Mouse (Mus musculus): Measurements from ENCODE around the gene Banp. TPM values are rescaled to one million over a fixed set of nuclear protein-coding genes. Genes with fewer than 3 reads are reported as not detected.

The Banp gene
- total and polyA plus RNA-seq, 3 experiments, result 14.9 to 34.2 (median 25.7) TPM

DNA sequence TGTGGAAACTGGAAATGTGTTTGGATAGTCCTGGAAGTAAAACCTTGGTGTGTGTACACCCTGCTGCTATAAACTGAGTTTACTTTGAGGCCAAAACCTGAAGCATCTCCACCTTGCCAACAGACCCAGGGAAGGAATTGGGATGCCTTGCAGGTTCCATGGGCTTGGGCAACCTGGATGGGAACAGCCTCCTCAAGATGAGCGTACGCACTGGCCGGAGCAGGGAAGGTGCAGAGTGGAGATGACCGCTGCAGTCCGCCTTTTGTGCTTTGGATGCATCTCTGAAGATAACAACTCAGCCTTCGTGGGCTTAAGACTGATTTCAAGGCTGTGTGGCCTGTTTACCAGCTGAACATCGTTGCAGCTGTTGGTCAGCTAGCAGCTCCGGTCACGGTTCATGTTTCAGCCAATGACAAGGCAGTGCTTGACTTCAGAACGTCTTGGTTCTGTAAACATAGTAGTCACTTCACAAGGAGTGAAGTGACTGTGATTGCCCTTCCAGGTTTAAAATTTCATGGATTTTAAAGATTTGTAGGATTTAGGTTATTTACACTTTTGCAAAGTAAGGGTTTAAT is 5.5 kb downstream of the Banp start:
- dilution Hi-C loops (cut with MboI; ENCODE audit: extremely low pct_ligation_motif_present, extremely low pct_unique_long_range_greater_than_20kb, low sequenced_read_pairs) (no loop called here), in situ Hi-C loops (cut with MboI; ENCODE audit: low pct_ligation_motif_present, low pct_unique_long_range_greater_than_20kb, low sequenced_read_pairs) (no loop called here)
- Histone ChIP-seq H3K79me2 (replicated peaks; ENCODE audit: control insufficient read depth, extremely low read depth, insufficient read depth, poor library complexity, severe bottlenecking) (peaks cover 62% of the 10 kb centered on the region), H3K4me1 (ENCODE audit: control insufficient read depth in 1 of 2, insufficient read depth in 2 of 2) (peaks cover 21 to 63% of the 10 kb centered on the region in 2 experiments), H3K36me3 (replicated peaks in 1 of 2; ENCODE audit: control insufficient read depth in 1 of 2, insufficient read depth in 1 of 2, low read length in 1 of 2) (peaks cover 19 to 62% of the 10 kb centered on the region in 2 experiments), H3K27ac (ENCODE audit: insufficient read depth, low read depth) (no peak overlapping the region), H3K9ac (ENCODE audit: insufficient read depth, low read depth) (no peak overlapping the region), H3K9me3 (replicated peaks; ENCODE audit: low read length) (no peaks in the 10 kb centered on the region), H3K27me3 (replicated peaks) (no peaks in the 10 kb centered on the region), H3K4me2 (ENCODE audit: insufficient read depth, low read depth, poor library complexity, severe bottlenecking) (no peak overlapping the region), H3K4me3 (replicated peaks in 1 of 3; ENCODE audit: low read depth in 2 of 3, low read length in 2 of 3, poor library complexity in 1 of 3) (no peak overlapping the region)
- TF ChIP-seq GABPA (IDR thresholded peaks at IDR 0.05; ENCODE audit: insufficient replicate concordance, low read depth, low read length) (no peak), E2F4 (IDR thresholded peaks at IDR 0.05; ENCODE audit: insufficient replicate concordance, low read depth, low read length) (no peak), SMC3 (IDR thresholded peaks at IDR 0.05; ENCODE audit: low read depth, low read length) (no peak), PAX5 (IDR thresholded peaks at IDR 0.05; ENCODE audit: low read length) (no peak), MAZ (IDR thresholded peaks at IDR 0.05; ENCODE audit: low read depth, low read length) (no peak), USF2 (conservative IDR thresholded peaks at IDR 0.05; ENCODE audit: low read depth, low read length) (no peak), UBTF (IDR thresholded peaks at IDR 0.05; ENCODE audit: low read depth, low read length) (no peak), MXI1 (IDR thresholded peaks at IDR 0.05; ENCODE audit: low read depth, low read length) (no peak), MAFK (IDR thresholded peaks at IDR 0.05; ENCODE audit: insufficient replicate concordance, low read length) (no peak), POLR2A (IDR thresholded peaks at IDR 0.05; ENCODE audit: low read depth, low read length) (no peak), TCF12 (IDR thresholded peaks at IDR 0.05; ENCODE audit: low read depth, low read length) (no peak)
- no peak for DNase-seq (ENCODE audit: extremely low read depth)

DNA sequence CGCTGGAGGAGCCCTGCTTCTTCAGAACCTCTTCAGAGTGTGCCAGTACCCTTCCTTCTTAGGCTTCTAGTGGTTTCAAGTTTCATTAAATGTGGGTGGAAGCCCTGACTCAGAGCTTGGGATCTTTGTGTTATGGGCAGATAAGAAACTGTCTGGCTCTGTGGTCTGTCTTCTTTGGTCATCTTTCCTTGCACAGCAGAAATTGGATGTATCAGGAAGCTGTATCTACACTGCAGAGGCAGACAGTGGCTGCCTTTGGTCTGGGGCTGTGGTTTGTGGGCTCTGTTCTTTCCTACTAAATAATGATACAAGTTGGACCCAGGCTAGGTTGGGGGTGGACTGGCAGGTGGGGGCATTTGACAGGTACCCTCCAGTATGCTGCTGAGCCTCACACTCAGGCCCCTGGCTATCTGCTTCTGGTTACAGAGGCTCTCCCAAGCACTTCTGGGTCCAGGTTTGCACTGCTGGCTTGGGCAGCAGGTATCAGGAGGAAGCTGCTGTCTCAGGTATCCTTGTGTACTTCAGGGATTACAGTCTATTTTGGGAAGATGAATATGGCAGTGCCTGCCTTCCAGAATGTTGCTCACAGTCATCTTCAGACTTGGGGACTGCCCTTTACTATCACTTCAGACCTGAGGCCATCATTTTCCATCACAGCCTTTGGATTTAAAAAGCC is 6.4 kb downstream of the Banp start:
- no peak overlapping the region for H3K9ac ChIP-seq (ENCODE audit: insufficient read depth, low read depth)
- peaks cover 21 to 67% of the 10 kb centered on the region in 2 experiments for H3K4me1 ChIP-seq (ENCODE audit: control insufficient read depth in 1 of 2, insufficient read depth in 2 of 2)
- DNase-seq (ENCODE audit: extremely low read depth), result no peak
- no peaks in the 10 kb centered on the region for H3K9me3 ChIP-seq (replicated peaks; ENCODE audit: low read length)
- H3K36me3 ChIP-seq (replicated peaks in 1 of 2; ENCODE audit: control insufficient read depth in 1 of 2, insufficient read depth in 1 of 2, low read length in 1 of 2), result peaks cover 19 to 69% of the 10 kb centered on the region in 2 experiments
- in situ Hi-C loops (cut with MboI; ENCODE audit: low pct_ligation_motif_present, low pct_unique_long_range_greater_than_20kb, low sequenced_read_pairs) (no loop called here), dilution Hi-C loops (cut with MboI; ENCODE audit: extremely low pct_ligation_motif_present, extremely low pct_unique_long_range_greater_than_20kb, low sequenced_read_pairs) (no loop called here)
- H3K4me3 ChIP-seq (replicated peaks in 1 of 3; ENCODE audit: low read depth in 2 of 3, low read length in 2 of 3, poor library complexity in 1 of 3), result no peak overlapping the region
- H3K4me2 ChIP-seq (ENCODE audit: insufficient read depth, low read depth, poor library complexity, severe bottlenecking), result no peak overlapping the region
- no peaks in the 10 kb centered on the region for H3K27me3 ChIP-seq (replicated peaks)
- TF ChIP-seq ZKSCAN1 (IDR thresholded peaks at IDR 0.05; ENCODE audit: borderline replicate concordance, low read depth, low read length) (no peak), POLR2AphosphoS2 (IDR thresholded peaks at IDR 0.05; ENCODE audit: low read depth, low read length) (no peak), GABPA (IDR thresholded peaks at IDR 0.05; ENCODE audit: insufficient replicate concordance, low read depth, low read length) (no peak), KAT2A (IDR thresholded peaks at IDR 0.05; ENCODE audit: insufficient replicate concordance, low read length) (no peak), NELFE (IDR thresholded peaks at IDR 0.05; ENCODE audit: low read depth, low read length) (no peak), JUND (conservative IDR thresholded peaks at IDR 0.05; ENCODE audit: low read depth, low read length) (no peak), BHLHE40 (IDR thresholded peaks at IDR 0.05; ENCODE audit: low read depth, low read length) (no peak), ZNF384 (IDR thresholded peaks at IDR 0.05; ENCODE audit: low read depth, low read length) (no peak), TBP (conservative IDR thresholded peaks at IDR 0.05; ENCODE audit: low read depth, low read length) (no peak), POLR2A (IDR thresholded peaks at IDR 0.05; ENCODE audit: low read depth, low read length) (no peak), USF2 (conservative IDR thresholded peaks at IDR 0.05; ENCODE audit: low read depth, low read length) (no peak), MYC (IDR thresholded peaks at IDR 0.05; ENCODE audit: low read depth, low read length) (no peak), MAFK (IDR thresholded peaks at IDR 0.05; ENCODE audit: insufficient replicate concordance, low read length) (no peak), CHD1 (IDR thresholded peaks at IDR 0.05; ENCODE audit: low read depth, low read length) (no peak), SMC3 (IDR thresholded peaks at IDR 0.05; ENCODE audit: low read depth, low read length) (no peak), RAD21 (IDR thresholded peaks at IDR 0.05; ENCODE audit: low read depth, low read length) (no peak), USF1 (IDR thresholded peaks at IDR 0.05; ENCODE audit: low read depth, low read length) (no peak), ETS1 (conservative IDR thresholded peaks at IDR 0.05; ENCODE audit: low read depth, low read length) (no peak)
- no peak overlapping the region for H3K27ac ChIP-seq (ENCODE audit: insufficient read depth, low read depth)
- H3K79me2 ChIP-seq (replicated peaks; ENCODE audit: control insufficient read depth, extremely low read depth, insufficient read depth, poor library complexity, severe bottlenecking), result peaks cover 63% of the 10 kb centered on the region
